8 mouse cellular contexts compared by ENCODE assay signal in genomic region chr2:131209125-131209795, GRCm38 (mm10). TPM values are rescaled to one million over a fixed set of nuclear protein-coding genes. Genes with fewer than 3 reads are reported as not detected.
DNase-seq lines count a peak whose midpoint lies in the region; ATAC-seq and TF ChIP-seq lines count a peak whose summit lies in the region.

No protein-coding gene starts in this region.

- no peak for ATAC-seq in forebrain, embryonic 14.5 days
- ATAC-seq in kidney, postnatal 0 days (replicated peaks; ENCODE audit: low FRiP score, low read depth) = no peak
- ATAC-seq in midbrain, embryonic 12.5 days (ENCODE audit: low FRiP score, low read depth) = no peak

- 75% methylated on average over 4 of the region's 4 CpGs for WGBS in forebrain, embryonic 14.5 days
- 75% methylated on average over 4 of the region's 4 CpGs for WGBS in kidney, postnatal 0 days
- WGBS in midbrain, embryonic 12.5 days = 68% methylated on average over 4 of the region's 4 CpGs

- peaks cover 20% of the 10 kb centered on the region for H3K79me2 ChIP-seq in C2C12 (ENCODE audit: control insufficient read depth, insufficient read depth)

- peak overlapping the region; percentile 45 for H3ac ChIP-seq in C2C12 (ENCODE audit: control insufficient read depth, insufficient read length, low read depth)

- H3K4me3 ChIP-seq in C2C12 (ENCODE audit: insufficient read depth, poor library complexity, severe bottlenecking) = no peak overlapping the region
- no peak overlapping the region for H3K4me3 ChIP-seq in forebrain, embryonic 14.5 days (ENCODE audit: low read depth, low read length)
- no peak overlapping the region for H3K4me3 ChIP-seq in kidney, postnatal 0 days (replicated peaks; ENCODE audit: low read depth, low read length)
- peak overlapping the region; percentile 64 for H3K4me3 ChIP-seq in midbrain, embryonic 12.5 days

- no peaks in the 10 kb centered on the region for H3K9me3 ChIP-seq in forebrain, embryonic 14.5 days (replicated peaks; ENCODE audit: control insufficient read depth, low read length)
- no peaks in the 10 kb centered on the region for H3K9me3 ChIP-seq in kidney, postnatal 0 days (replicated peaks; ENCODE audit: low read length)
- no peaks in the 10 kb centered on the region for H3K9me3 ChIP-seq in midbrain, embryonic 12.5 days

- H3K27ac ChIP-seq in forebrain, embryonic 14.5 days (ENCODE audit: low read depth, low read length) = no peak overlapping the region; the same call in 1 of the 2 replicates
- H3K27ac ChIP-seq in kidney, postnatal 0 days = peak overlapping the region; percentile 92
- H3K27ac ChIP-seq in midbrain, embryonic 12.5 days (replicated peaks) = peak overlapping the region; percentile 88

- no peaks in the 10 kb centered on the region for H3K36me3 ChIP-seq in C2C12 (ENCODE audit: control insufficient read depth, insufficient read depth)
- H3K36me3 ChIP-seq in forebrain, embryonic 14.5 days (ENCODE audit: control insufficient read depth, insufficient read depth, low read length) = peaks cover 11% of the 10 kb centered on the region; the same call in 1 of the 2 replicates
- H3K36me3 ChIP-seq in kidney, postnatal 0 days (ENCODE audit: insufficient read depth, low read length) = 0 out of 2 replicates have a peak, but pooled peaks cover 8% of the 10 kb centered on the region
- peaks cover 12% of the 10 kb centered on the region for H3K36me3 ChIP-seq in midbrain, embryonic 12.5 days

- no peak for TF ChIP-seq CTCF in C2C12 (IDR thresholded peaks at IDR 0.05; ENCODE audit: control insufficient read depth, insufficient read depth, insufficient read length)
- no peak for TF ChIP-seq CTCF in kidney, postnatal 0 days (IDR thresholded peaks at IDR 0.05; ENCODE audit: low read depth)

- peaks cover 10% of the 10 kb centered on the region for H3K4me1 ChIP-seq in forebrain, embryonic 14.5 days (ENCODE audit: control insufficient read depth, insufficient read depth, low read length)
- H3K4me1 ChIP-seq in kidney, postnatal 0 days (replicated peaks; ENCODE audit: insufficient read depth, low read length) = peaks cover 16% of the 10 kb centered on the region; the same call in 1 of the 2 replicates
- H3K4me1 ChIP-seq in midbrain, embryonic 12.5 days = peaks cover 16% of the 10 kb centered on the region

- peaks cover 2% of the 10 kb centered on the region for H3K79me3 ChIP-seq in C2C12 (ENCODE audit: low read depth)

- peak; percentile 66 for DNase-seq in adipocyte (ENCODE audit: low spot score)
- no peak for DNase-seq in forebrain, embryonic 14.5 days (ENCODE audit: low spot score)
- no peak for DNase-seq in kidney, postnatal 0 days (ENCODE audit: low spot score)
- no peak for DNase-seq in urinary bladder, adult 18-20 months (ENCODE audit: low spot score in 2 of 2)
- no peak for DNase-seq in adrenal gland, adult 18-20 months (ENCODE audit: low spot score in 2 of 2)
- DNase-seq in urinary bladder, postnatal 10 days (ENCODE audit: low spot score) = no peak

- no peaks in the 10 kb centered on the region for H3K27me3 ChIP-seq in C2C12 (ENCODE audit: control insufficient read depth, insufficient read depth, insufficient read length)
- H3K27me3 ChIP-seq in forebrain, embryonic 14.5 days (replicated peaks; ENCODE audit: control insufficient read depth, insufficient read depth, low read length) = no peaks in the 10 kb centered on the region
- no peaks in the 10 kb centered on the region for H3K27me3 ChIP-seq in kidney, postnatal 0 days (ENCODE audit: insufficient read depth, low read length)
- H3K27me3 ChIP-seq in midbrain, embryonic 12.5 days = no peaks in the 10 kb centered on the region

- H3K4me2 ChIP-seq in forebrain, embryonic 14.5 days (ENCODE audit: low read length) = peak overlapping the region; percentile 50
- peak overlapping the region; percentile 65; the same call in 1 of the 2 replicates for H3K4me2 ChIP-seq in kidney, postnatal 0 days (ENCODE audit: low read length)
- H3K4me2 ChIP-seq in midbrain, embryonic 12.5 days (replicated peaks) = peak overlapping the region; percentile 54

- H3K9ac ChIP-seq in forebrain, embryonic 14.5 days (ENCODE audit: low read length) = peak overlapping the region; percentile 74; the same call in 1 of the 2 replicates
- H3K9ac ChIP-seq in kidney, postnatal 0 days (ENCODE audit: low read depth, low read length) = no peak overlapping the region
- H3K9ac ChIP-seq in midbrain, embryonic 12.5 days (replicated peaks) = peak overlapping the region; percentile 57; the same call in 1 of the 2 replicates

TF ChIP-seq in C2C12, 6 proteins besides CTCF, POLR2A, EP300 and RAD21:
- no peak for TF ChIP-seq FOSL1 (IDR thresholded peaks at IDR 0.05; ENCODE audit: insufficient read depth, low read length, poor library complexity, severe bottlenecking)
- no peak for TF ChIP-seq MYOD1 (IDR thresholded peaks at IDR 0.05; ENCODE audit: control insufficient read depth, insufficient read length, low read depth)
- TF ChIP-seq USF1 (IDR thresholded peaks at IDR 0.05; ENCODE audit: low read depth) = no peak
- TF ChIP-seq MYOG (IDR thresholded peaks at IDR 0.05; ENCODE audit: control insufficient read depth, extremely low read depth, insufficient read length) = no peak
- TF ChIP-seq MAX (IDR thresholded peaks at IDR 0.05) = no peak
- TF ChIP-seq CEBPB (IDR thresholded peaks at IDR 0.05; ENCODE audit: low read depth) = no peak

RNA-seq across cellular contexts. Expression of gene Ap5s1, which starts 2.4 kb away (rescaled TPM):
- polyA plus RNA-seq in C2C12 (2012; fragmentation: generic; extraction: Trizol) = 24.1 TPM
- 29.9 and 30.3 TPM in 2 replicates for polyA plus RNA-seq in forebrain, embryonic 14.5 days (2014; fragmentation: Nextera tagmentation; extraction: Ambion mirVana)
- polyA plus RNA-seq in kidney, postnatal 0 days (2015; fragmentation: Nextera tagmentation; extraction: Ambion mirVana) = 29.9 and 33.4 TPM in 2 replicates
- 25.6 and 28.7 TPM in 2 replicates for polyA plus RNA-seq in midbrain, embryonic 12.5 days (2016; fragmentation: Nextera tagmentation; extraction: Ambion mirVana)
- 10 to 100 TPM; 14.9 to 16.3 TPM for total RNA-seq in adrenal gland, adult 18-20 months (2021)

RNA-seq across cellular contexts. Expression of gene Spef1, which starts 22.2 kb away (rescaled TPM):
- polyA plus RNA-seq in C2C12 (2012; fragmentation: generic; extraction: Trizol) = 7.6 TPM
- 10.1 and 11.8 TPM in 2 replicates for polyA plus RNA-seq in forebrain, embryonic 14.5 days (2014; fragmentation: Nextera tagmentation; extraction: Ambion mirVana)
- polyA plus RNA-seq in kidney, postnatal 0 days (2015; fragmentation: Nextera tagmentation; extraction: Ambion mirVana) = 3.7 and 4.0 TPM in 2 replicates
- polyA plus RNA-seq in midbrain, embryonic 12.5 days (2016; fragmentation: Nextera tagmentation; extraction: Ambion mirVana) = 9.0 and 9.7 TPM in 2 replicates
- 1 to 10 TPM; 4.5 to 5.6 TPM for total RNA-seq in adrenal gland, adult 18-20 months (2021)

RNA-seq across cellular contexts. Expression of gene Cdc25b, which starts 22.5 kb away (rescaled TPM):
- 73.8 TPM for polyA plus RNA-seq in C2C12 (2012; fragmentation: generic; extraction: Trizol)
- polyA plus RNA-seq in forebrain, embryonic 14.5 days (2014; fragmentation: Nextera tagmentation; extraction: Ambion mirVana) = 30.0 and 32.0 TPM in 2 replicates
- 36.1 and 39.0 TPM in 2 replicates for polyA plus RNA-seq in kidney, postnatal 0 days (2015; fragmentation: Nextera tagmentation; extraction: Ambion mirVana)
- polyA plus RNA-seq in midbrain, embryonic 12.5 days (2016; fragmentation: Nextera tagmentation; extraction: Ambion mirVana) = 107 and 111 TPM in 2 replicates
- 1 to 10 TPM; 4.2 to 5.2 TPM for total RNA-seq in adrenal gland, adult 18-20 months (2021)

RNA-seq across cellular contexts. Expression of gene Mavs, which starts 24.6 kb away (rescaled TPM):
- 19.1 TPM for polyA plus RNA-seq in C2C12 (2012; fragmentation: generic; extraction: Trizol)
- 6.5 and 6.6 TPM in 2 replicates for polyA plus RNA-seq in forebrain, embryonic 14.5 days (2014; fragmentation: Nextera tagmentation; extraction: Ambion mirVana)
- polyA plus RNA-seq in kidney, postnatal 0 days (2015; fragmentation: Nextera tagmentation; extraction: Ambion mirVana) = 31.8 and 34.2 TPM in 2 replicates
- polyA plus RNA-seq in midbrain, embryonic 12.5 days (2016; fragmentation: Nextera tagmentation; extraction: Ambion mirVana) = 12.3 and 13.8 TPM in 2 replicates
- total RNA-seq in adrenal gland, adult 18-20 months (2021) = 10 to 100 TPM; 42.6 to 56.7 TPM

RNA-seq across cellular contexts. Expression of gene Cenpb, which starts 29.4 kb away (rescaled TPM):
- polyA plus RNA-seq in C2C12 (2012; fragmentation: generic; extraction: Trizol) = 168 TPM
- 9.3 and 9.7 TPM in 2 replicates for polyA plus RNA-seq in forebrain, embryonic 14.5 days (2014; fragmentation: Nextera tagmentation; extraction: Ambion mirVana)
- 13.1 and 15.3 TPM in 2 replicates for polyA plus RNA-seq in kidney, postnatal 0 days (2015; fragmentation: Nextera tagmentation; extraction: Ambion mirVana)
- 16.2 and 17.4 TPM in 2 replicates for polyA plus RNA-seq in midbrain, embryonic 12.5 days (2016; fragmentation: Nextera tagmentation; extraction: Ambion mirVana)
- 10 to 100 TPM; 51.3 to 63.4 TPM for total RNA-seq in adrenal gland, adult 18-20 months (2021)
